Mouse (Mus musculus) layer of hippocampus, adult 9-11 months (tissue): ENCODE results near the gene Myof.

Source experiments
- DNase-seq: peaks from one replicate; pipeline ENCODE4 v3.0.0; 2022

Myof gene

DNA sequence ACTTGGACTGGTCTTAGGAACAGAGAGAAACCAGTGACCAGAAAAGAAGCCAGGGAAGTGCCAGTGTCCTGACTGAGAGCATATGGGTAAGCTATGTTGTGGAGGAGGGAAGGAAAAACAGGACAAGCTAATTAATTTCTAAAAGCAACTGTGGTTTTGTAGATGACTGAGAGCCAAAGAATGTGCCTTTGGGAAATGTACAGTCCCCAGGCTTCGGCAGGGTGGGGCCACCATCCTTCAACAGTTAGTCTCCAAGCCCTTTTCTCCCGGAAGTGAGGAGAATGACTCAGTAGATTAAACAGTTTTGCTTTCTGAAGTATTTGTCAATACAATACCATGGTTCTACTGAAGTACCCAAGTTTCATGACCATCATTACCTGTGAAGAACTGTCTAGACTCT lies 5.1 kb downstream of the Myof start:
- DNase-seq, result no peak

DNA sequence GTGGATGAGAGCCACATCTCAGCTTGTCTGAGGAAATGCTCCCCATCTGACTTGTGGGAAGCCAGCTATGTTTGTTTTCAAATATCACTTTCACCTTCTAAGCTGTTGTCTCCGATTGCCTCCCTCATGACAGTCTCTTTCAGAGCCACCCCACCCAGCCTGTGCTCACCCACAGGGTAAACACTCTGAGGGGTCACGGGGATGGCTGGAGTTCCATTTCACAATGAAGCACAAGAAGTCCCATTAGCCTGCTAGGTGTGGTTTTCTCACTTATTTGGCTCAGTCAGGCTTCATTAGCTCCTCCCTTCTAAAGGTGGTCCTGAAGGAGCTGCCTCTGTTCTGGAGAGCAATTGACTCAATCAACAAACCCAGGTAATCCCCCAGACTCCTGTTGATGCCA lies 7.6 kb downstream of the Myof start:
- DNase-seq, result no peak

DNA sequence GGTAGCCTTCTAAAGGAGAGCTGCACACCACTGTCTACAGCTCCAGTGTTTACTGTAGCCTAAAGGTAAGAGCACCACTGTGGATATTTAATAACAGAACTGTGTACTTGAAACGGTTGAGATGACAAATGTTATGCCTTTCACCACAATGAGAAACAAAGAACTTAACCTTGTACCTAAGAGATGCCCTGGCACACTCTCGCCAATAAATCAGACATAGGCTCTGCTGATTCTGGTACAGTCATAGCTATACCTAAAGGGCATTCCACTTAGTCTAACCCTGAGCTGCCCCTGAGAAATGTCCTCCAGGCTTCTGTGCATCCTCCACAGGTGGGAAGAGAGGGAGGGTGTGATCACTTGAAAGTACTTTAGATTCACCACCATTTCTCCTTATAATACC lies 8.7 kb downstream of the Myof start:
- DNase-seq, result no peak

DNA sequence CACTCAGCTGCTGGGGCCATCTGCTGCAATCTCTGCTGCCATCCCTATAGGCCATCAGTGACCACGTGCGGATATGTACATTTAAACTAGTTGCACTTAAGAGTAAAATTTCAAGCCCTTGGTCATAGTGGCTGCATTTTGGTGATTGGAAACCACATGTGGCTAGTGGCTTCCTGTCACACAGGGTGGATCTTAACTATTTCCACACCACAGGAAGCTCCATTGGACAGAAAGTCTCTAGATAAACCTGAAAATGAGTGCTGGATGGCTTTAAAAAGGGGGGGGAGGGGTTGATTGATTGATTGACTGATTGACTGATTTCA lies 9.7 kb downstream of the Myof start:
- no peak for DNase-seq

DNA sequence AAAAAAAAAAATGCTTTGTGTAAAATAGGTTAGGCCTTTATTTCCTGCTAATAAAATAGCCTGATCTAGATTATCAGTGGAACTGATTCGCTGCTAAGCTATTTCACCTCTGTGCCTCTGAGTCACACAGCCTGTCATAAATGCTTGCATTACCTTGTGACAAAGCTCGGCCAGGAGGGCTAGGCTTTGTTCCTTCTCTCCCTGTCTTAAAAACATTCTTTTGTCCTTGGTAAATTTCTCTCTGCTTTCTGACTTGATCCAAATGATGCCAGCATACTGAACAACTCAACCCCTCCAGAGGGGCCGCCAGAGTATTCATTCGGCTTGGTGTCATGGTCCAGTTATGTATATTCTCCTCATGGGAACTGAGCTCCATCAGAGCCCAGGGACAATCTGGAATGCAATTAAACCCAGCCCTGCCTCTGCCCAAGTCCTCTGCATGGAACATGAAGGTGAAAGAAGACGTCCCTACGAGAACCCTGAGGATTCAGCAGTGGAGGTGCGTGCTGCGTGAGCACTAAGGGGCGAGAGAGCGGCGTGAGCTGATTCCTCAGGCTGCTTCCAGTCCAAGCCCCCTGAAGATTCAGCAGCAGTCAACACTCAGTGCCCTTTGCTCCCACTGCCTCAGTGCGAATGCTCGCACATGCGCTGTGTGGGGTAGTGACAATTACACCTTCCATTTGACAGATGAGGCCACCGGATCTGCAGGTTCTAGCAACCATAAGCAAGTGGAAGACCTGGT lies 10.2 kb downstream of the Myof start:
- DNase-seq, result no peak

DNA sequence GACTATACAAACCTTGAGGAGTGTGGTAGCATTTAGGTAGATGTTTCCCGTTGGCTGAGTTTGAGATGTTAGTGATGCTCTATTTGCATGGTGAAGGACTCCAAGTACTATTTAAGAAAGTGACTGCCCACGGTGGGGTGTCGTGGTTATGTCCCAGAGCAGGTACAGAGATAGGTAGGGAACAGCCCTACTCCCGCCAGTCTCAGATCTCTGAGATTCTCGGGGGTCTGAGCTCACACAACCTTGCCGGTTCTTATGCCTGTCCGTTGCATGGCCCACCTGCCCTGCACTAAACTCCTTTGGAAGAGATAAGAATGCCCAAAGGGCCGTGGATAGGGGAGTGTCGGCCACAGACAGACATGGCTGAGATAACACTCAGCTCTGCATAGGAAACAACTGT lies 12.2 kb downstream of the Myof start:
- no peak for DNase-seq

DNA sequence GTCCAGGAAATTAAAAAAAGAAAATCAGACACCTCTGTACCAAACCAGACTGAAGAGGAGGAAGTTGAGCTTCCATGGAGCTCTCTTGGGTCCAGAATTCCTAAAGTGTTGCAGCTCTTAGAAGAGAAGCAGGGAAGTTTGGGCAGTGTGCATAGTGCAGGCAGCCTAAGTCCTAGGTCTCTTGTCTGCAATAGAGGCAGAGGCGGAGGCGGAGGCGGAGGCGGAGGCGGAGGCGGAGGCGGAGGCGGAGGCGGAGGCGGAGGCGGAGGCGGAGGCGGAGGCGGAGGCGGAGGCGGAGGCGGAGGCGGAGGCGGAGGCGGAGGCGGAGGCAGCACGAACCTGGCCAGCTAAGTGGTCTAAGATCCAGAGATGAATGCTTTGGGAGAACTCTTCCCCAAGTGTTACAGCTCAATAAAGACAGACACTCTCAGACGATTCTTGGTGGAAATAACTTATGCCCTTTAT lies 12.7 kb downstream of the Myof start:
- peak; percentile 17 for DNase-seq

DNA sequence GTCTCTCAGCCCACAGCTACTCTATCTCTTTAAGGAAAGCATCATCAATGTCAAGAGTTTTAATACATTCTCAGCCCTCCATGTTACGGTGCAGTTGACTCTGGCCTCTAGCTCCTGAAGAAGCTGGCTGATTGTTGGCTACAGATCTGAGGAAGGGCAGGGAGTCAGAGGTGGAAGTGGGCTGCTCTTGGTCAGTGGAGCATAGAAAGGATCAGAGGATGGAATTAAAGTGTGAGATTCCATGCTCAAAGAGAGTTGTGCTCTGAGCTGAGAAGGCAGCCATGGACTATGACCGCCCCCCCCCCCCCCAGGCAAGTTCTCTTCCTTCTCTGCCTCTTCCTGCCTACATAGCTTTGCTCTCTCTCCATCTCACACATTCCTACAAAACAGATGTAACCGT lies 13.5 kb downstream of the Myof start:
- no peak for DNase-seq

DNA sequence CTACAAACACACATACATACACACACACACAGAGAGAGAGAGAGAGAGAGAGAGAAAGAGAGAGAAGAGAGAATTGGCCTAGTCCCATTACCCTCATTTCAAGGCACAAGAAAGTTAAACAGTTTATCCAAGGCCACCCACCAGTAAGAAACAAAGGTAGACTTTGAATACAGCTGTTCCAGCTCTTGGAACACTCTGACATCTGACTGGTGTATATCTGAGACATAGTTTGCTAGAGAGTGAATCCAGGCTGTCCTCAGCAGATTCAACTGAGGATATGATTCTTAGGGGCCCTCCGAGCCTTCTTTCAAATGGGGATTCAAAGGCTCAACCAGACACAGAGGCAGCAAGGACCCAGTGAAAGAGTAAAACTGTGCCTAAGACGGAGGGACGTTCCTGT lies 14.1 kb downstream of the Myof start:
- DNase-seq, result no peak

DNA sequence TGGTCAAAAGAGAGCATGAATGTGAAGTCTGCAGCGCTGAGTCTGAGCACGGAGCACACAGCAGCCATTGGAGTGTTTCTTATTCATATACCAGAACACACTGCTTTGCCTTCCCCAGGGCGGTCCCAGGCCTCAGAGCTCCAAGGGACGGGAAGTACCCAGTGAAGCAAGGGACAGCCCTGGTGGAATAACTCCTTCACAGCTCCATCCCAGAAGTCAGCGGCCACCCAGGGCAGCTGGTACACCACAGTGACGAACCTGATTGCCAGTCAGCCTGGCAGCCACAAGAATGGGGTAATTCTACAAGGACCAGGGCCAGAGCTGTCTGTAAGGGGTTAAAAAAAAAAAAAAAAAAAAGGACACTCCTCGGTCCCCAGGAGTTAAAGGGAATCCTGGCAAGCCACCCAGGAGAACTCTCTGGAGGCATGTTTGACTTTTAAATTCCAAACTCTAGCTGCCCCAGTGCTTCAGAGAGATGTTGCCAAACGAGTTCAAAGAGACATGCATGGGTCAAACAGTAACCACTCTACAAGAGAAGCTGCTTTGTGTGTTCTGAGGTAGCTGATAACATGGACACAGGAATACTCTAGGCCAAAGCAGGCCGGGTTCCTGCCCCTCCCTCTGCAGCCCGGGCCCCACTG lies 15.4 kb downstream of the Myof start:
- DNase-seq, result no peak

DNA sequence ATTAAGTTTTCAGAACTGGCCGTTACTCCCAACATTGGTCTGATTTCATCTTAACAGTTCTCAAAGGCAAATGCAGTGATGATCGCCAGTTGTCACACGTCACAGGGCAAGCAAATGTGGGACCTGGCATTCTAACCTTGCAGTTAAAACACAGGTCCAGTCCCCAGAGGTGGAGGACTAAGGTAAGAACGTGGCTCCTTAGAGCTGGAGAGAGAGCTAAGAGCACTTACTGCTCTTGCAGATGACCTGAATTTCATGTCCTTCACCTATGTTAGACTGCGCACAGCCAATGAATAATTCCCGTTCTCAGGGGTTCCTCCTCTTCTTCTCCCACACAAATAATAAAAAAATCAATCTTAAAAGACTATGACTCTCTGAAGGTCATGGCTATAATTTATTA lies 16.0 kb downstream of the Myof start:
- DNase-seq, result no peak

DNA sequence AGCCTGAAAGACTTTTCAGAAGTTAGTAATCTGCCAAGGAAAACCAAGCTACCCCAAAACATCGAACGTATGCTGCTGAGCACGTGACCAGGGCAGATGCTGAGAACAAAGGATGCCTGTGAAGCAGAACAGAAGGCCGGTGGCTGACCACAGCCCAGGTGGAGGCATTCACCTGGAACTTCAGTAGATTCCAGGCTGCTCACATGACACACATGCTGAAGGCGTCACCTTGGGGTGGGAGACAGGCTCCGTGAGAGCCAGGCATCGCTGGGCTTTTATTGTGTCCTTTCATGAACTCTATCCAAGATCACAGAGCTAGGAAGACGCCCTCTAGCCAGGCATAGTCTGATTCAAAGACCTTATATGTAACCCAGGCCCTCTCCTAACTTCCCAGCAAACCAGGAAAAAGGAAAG lies 17.2 kb downstream of the Myof start:
- no peak for DNase-seq

DNA sequence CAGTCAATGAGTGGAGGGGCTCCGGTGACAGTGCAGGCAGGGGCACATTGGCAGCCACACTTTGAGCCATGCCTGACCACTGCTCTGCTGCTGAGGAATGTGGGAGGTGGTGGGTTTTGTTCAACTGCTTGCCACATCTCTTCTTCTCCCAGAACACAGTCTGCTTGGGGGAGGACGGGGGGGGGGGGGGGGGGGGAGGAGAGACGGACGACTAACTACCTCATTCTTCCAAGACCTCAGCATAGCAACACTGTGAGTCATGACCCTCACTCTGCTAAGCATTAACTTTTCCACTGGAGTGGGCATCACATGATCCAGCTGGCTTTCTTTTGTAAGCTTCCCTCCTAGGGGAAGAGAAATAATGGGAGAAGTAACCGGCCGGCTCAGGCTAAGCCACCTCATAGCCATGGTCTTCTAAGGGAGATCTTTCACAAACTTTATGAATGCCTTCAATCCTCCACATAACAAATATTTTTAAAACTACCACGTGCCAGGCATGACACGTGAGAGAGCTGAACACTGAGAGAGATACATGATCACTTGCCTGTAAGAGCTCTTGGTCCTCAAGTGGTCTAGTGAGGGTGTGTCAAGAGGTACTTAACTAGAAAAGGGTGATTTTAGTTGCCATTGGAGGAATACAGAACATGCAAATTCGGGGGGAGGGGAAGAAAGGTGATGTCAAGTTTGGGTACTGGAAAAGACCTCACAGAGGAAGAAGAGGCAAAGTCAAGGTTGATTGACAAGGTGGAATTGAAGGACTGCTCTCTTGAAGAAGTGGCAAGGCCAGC lies 17.9 kb downstream of the Myof start:
- no peak for DNase-seq

DNA sequence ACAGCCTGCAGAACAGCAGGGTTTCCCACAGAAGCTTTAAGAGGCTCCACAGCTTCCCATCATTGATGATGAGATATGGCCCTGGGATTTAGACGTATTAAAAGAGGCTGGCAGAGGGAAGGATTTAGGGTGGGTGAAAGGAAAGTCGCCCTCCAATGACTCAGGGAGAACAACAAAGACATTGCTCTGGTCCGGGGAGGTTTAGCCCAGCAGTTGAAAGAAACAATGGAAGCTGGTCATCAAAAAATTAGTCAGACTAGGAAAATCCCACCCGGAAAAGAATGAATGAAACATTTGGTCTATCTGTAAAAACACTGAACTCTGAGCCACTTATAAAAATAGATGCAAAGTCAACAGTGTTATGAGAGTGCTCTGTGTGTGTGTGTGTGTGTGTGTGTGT lies 19.8 kb downstream of the Myof start:
- DNase-seq, result no peak

DNA sequence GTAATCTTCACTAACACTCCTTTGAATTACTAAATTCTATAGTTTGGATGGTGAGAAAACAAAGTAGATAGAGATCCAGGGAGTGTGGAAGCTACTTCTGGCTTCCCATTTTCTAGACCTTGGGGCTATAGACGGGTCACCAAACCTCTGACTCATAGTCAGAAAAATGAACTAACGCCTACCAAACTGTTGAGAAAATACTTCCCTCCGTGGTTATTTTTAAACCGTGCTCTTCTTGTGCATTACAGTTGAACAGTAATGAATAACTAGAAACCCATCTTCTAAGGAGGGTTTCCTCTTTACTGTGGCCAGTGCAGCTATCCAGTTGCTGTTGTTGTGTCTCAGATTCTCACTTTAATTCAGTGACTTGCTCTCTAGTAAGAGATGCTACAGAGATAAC lies 20.7 kb downstream of the Myof start:
- DNase-seq, result no peak

DNA sequence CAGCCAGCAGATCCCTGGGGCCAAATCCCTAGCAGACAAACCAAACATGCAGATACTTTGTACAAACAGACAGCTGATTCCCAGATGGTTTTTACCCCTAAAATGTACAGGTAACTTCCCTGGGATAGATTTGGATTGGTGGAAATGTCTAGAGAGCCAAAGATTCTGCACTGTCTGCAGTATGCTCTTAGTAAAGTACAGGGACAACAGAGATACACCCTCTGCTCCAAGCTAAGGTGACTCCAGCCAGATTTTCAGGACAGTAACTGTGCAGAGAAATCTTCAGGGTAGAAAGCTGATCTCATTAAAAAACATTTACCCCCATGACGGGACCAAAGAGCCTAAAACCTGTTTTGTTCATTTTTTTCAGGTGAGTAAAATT lies 27.5 kb downstream of the Myof start:
- DNase-seq, result no peak

DNA sequence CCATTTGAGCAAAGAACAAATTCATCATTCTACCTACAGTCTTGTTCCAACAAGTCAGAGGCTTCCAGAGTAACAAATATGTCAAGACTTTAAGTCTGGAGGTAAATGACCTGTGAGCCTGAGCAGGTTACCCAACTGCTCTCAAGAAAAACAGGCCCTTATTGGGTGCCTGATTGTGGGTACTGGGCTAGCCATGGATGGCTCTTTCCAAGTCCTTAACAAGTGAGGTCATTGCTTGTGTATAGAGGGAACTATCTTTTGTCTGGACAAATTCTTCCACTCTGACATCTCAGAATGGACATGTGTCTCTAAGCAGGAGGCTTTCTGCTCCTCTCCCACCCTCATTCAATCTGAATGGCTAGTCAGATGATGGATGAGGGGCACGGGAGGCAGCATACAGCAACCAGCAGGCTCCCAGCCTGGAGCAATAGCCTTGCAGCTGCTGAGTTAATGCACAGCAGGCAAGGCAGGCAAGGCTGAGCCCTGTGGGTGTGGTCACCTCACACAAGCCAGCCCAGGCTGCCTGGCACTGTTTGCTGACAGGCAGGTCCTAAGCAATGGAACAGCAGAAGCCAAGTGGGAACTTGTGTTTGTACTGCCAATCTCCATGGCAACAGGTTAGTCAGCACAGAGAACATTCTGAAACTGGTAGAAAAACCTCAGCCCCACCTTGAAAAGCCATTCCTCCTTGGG lies 28.1 kb downstream of the Myof start:
- DNase-seq, result peak; percentile 91

DNA sequence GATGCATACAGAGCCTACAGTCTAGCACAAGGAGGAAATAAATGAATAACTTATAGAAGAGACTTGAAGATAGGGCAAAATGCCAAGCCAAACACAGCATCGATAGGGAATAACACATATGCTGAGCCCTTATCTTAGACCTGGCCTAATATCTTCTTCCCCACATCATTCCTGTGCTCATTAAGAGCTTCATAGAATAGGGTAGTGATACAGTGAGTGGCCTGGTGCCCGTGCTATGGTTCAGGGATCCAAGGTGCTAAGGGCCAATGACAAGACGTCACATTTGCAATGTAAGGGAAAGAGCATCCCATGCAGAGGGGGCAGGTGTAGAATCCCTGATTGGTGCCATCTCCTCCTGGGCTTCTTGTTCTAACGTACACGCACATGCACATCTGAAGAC lies 28.9 kb downstream of the Myof start:
- no peak for DNase-seq

DNA sequence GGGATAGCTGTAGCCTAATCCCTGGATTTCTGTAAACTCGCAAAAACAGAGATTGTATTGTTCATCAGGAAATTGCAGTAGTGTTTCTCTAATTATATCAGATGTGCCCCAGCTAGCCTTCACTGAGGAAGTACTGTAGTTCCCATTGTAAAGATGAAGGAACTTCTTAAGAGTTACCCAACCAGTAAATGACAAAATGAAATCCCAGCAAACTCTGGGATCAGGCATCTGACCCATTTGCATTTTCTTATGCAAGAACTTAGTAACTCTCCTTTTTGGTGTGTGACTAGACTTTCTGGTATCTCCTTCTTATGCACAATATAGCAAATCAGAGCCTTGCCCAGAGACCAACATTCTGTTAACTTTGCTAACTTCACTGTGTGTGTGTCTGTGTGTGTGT lies 32.0 kb downstream of the Myof start:
- no peak for DNase-seq

DNA sequence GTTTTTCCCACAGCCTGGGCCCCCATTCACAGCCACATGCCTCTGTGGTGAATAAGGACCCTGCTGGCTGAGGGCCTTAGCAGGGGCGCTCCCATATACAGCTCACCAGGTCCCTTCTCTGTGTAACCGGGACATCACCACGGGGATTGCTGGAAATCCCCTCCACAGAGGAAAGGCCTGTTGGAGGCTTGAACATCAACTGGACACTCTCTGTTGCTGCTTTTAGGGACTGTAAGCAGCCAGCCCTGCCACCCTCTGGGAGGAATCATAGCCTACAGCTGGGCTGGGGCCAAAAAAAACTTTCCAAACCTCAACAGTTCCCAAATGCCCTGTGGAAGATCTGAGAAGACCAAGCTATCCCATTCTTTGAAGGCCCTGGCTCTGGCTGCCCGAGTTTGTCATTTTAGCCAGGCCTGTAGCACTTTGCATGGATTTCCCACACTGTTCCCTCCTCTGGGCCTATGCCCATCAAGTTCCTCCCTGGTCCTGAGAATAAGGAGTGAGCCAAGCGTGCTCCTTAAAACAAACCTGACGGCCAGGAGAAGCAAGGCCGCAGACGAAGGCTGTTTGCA lies 38.5 kb downstream of the Myof start:
- no peak for DNase-seq

DNA sequence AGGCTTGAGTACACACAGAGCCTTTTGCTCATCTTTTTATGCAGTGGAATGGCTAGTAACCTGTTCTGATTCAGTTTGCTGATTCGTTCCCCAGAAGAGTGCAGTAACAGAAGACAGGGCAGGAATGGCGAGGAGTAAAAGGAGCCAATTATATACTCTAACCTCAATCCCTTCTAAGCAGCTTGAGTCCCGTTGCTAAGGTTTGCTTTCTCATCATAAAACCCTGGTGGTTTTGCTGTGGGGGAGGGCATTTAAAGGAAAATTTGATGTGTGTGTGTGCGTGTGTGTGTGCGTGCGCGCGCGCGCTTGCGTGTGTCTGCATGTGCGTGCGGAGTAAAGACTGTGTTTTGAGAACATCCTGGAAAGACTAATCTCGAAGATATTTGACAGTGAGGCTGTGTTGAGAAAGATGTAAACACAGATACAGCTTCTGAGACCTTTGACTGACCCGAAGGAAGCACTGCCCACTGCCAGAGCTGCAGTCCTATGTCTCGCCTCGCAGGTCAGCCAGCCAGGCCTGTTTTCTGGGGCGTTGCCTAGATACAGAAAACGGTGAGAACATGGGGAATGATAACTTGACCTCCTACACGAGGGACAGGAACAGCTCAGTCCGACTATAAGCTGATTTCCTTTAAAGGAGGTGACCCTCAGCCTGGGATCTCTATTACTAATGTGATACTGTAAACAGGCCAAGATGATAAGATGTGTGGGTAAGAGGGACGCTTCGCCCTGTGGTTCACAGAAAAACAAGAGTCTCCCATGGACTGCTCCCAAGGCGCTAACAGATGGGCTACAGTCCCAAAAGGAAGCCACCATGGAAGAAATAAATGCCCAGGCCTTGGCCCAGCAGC lies 39.5 kb downstream of the Myof start:
- no peak for DNase-seq

DNA sequence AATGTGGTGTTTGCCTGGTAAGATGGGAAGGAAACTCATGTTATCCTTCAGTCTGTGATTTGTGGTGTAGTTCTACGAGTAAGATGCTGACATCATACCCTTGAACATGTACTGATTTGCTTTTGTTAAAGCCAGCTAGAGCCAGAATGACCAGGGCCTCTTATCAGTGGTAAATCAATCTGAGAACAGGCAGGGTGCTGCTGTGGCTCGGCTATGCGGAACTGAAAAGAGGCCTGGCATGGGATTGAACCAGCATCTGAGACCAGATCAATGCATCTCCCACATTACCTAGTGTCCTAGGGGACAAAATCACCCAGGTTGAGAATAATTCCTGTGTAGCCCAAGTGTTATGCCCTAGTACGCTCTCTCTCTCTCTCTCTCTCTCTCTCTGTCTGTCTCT lies 40.6 kb downstream of the Myof start:
- no peak for DNase-seq
